In the genomic region with DNA sequence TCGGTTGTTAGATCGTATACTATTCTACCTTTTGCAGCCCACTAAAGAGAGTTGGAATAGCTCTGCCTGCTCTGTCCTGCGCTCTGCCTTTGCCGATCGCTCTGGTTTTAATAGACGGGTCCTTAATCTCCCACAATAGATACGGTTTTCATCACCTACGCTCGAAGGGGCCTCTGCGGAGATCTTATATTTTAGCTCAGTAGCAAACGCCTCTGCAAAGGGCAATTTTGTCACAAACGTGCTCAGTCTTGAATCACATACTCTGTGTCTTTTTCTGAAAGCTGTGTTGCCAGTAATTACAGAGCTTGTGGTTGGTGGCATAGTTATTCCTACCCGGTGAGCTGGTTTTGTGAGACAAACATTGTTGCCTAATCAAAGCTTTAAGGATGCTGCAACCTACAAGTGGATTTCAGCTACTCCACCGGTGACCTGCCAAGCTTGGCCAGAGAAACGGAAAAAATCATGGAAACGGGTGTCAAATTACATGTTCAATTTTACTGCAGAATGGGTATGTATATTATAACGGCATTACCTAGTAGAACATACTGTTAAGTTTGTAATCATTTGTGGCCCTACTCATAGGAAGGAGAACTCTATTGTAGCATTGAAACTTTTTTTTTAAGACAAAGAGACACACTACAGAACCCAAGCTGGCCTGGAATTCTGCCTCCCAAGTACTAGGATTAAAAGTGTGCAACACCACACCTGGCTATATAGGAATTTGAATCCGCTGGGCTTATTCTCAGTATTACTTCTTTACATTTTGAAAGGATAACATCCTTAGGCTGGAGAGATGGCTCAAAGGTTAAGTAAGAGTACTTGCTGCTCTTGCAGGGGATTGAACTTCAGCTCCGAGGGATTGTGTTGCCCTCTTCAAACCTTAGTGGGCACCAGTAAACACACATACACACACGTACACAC, we compare ENCODE assay signal across 7 mouse cellular contexts. TPM values are rescaled to one million over a fixed set of nuclear protein-coding genes. Genes with fewer than 3 reads are reported as not detected.
DNase-seq lines count a peak whose midpoint lies in the region; TF ChIP-seq lines count a peak whose summit lies in the region.

No protein-coding gene starts in this region.

- no peaks in the 10 kb centered on the region for H3K9me3 ChIP-seq in limb, embryonic 10.5 days (replicated peaks)

- peaks cover 38% of the 10 kb centered on the region for H3K36me3 ChIP-seq in limb, embryonic 10.5 days
- peaks cover 10% of the 10 kb centered on the region for H3K36me3 ChIP-seq in myocyte (ENCODE audit: control insufficient read depth, insufficient read depth)

- peak; percentile 8 for DNase-seq in right cerebral cortex, postnatal 25 days
- DNase-seq in right cerebral cortex, postnatal 4 days = no peak
- peak; percentile 43 for DNase-seq in limb, embryonic 10.5 days (ENCODE audit: low spot score)
- DNase-seq in frontal cortex, postnatal 10 days (ENCODE audit: low spot score in 2 of 2) = no peak
- no peak for DNase-seq in urinary bladder, postnatal 36 days (ENCODE audit: low spot score in 2 of 2)

- peak overlapping the region; percentile 86 for H3K27ac ChIP-seq in embryonic fibroblast, embryonic 13.5 days (ENCODE audit: insufficient read depth, low read length)
- peak overlapping the region; percentile 30; the same call in 1 of the 2 replicates for H3K27ac ChIP-seq in limb, embryonic 10.5 days

- no peak for TF ChIP-seq POLR2A in embryonic fibroblast, embryonic 13.5 days (IDR thresholded peaks at IDR 0.05; ENCODE audit: low read depth, low read length)
- TF ChIP-seq POLR2A in myocyte (IDR thresholded peaks at IDR 0.05; ENCODE audit: insufficient read length, low read depth) = no peak

- no peak overlapping the region for H3ac ChIP-seq in myocyte (ENCODE audit: control insufficient read depth, insufficient read length)

- no peak for TF ChIP-seq CTCF in embryonic fibroblast, embryonic 13.5 days (IDR thresholded peaks at IDR 0.05; ENCODE audit: borderline replicate concordance, insufficient read depth, low read length)

- H3K79me2 ChIP-seq in myocyte (ENCODE audit: control insufficient read depth, insufficient read depth) = peaks cover 19% of the 10 kb centered on the region

- peaks cover 5% of the 10 kb centered on the region for H3K4me1 ChIP-seq in embryonic fibroblast, embryonic 13.5 days (ENCODE audit: control insufficient read depth, insufficient read depth, low read length)
- peaks cover 16% of the 10 kb centered on the region for H3K4me1 ChIP-seq in limb, embryonic 10.5 days

- H3K4me3 ChIP-seq in embryonic fibroblast, embryonic 13.5 days (ENCODE audit: insufficient read depth, low read length) = peak overlapping the region; percentile 29
- peak overlapping the region; percentile 87 for H3K4me3 ChIP-seq in limb, embryonic 10.5 days
- peak overlapping the region; percentile 57 for H3K4me3 ChIP-seq in myocyte

- 34% methylated on average over 20 of the region's 20 CpGs for WGBS in limb, embryonic 10.5 days

- peak overlapping the region; percentile 96 for H3K4me2 ChIP-seq in myocyte (ENCODE audit: low read depth)

- H3K27me3 ChIP-seq in limb, embryonic 10.5 days (ENCODE audit: low read depth, poor library complexity, severe bottlenecking) = no peaks in the 10 kb centered on the region
- no peaks in the 10 kb centered on the region for H3K27me3 ChIP-seq in myocyte (ENCODE audit: control insufficient read depth, insufficient read depth, insufficient read length)

TF ChIP-seq in myocyte, 11 proteins besides CTCF, POLR2A, EP300 and RAD21:
- 0 out of 2 replicates have a peak, but pooled peaks have one; percentile 26 for TF ChIP-seq CEBPB (IDR thresholded peaks at IDR 0.05; ENCODE audit: insufficient read depth, poor library complexity, severe bottlenecking)
- no peak for TF ChIP-seq E2F4 (IDR thresholded peaks at IDR 0.05; ENCODE audit: insufficient read depth)
- TF ChIP-seq USF1 (IDR thresholded peaks at IDR 0.05; ENCODE audit: low read depth) = no peak
- TF ChIP-seq MYOD1 (IDR thresholded peaks at IDR 0.05; ENCODE audit: control insufficient read depth in 1 of 3, insufficient read length in 2 of 3, low read depth in 2 of 3) = no peak
TF ChIP-seq in myocyte: peak in this region for 1.

RNA-seq across cellular contexts. Expression of a gene that starts 1.1 kb away (rescaled TPM):
- polyA plus RNA-seq in embryonic fibroblast, embryonic 13.5 days (2011; ENCODE audit: insufficient read length, low read depth, missing spikeins) = 239 and 250 TPM in 2 replicates
- 95.8 and 123 TPM in 2 replicates for polyA plus RNA-seq in limb, embryonic 10.5 days (2016; fragmentation: Nextera tagmentation; extraction: Ambion mirVana)
- polyA plus RNA-seq in myocyte (2012; fragmentation: generic; extraction: Trizol) = 163 TPM

RNA-seq across cellular contexts. Expression of a gene that starts 13.6 kb away (rescaled TPM):
- 65.5 and 68.6 TPM in 2 replicates for polyA plus RNA-seq in embryonic fibroblast, embryonic 13.5 days (2011; ENCODE audit: insufficient read length, low read depth, missing spikeins)
- 119 and 123 TPM in 2 replicates for polyA plus RNA-seq in limb, embryonic 10.5 days (2016; fragmentation: Nextera tagmentation; extraction: Ambion mirVana)
- 12.3 TPM for polyA plus RNA-seq in myocyte (2012; fragmentation: generic; extraction: Trizol)

RNA-seq across cellular contexts. Expression of a gene that starts 13.8 kb away (rescaled TPM):
- polyA plus RNA-seq in embryonic fibroblast, embryonic 13.5 days (2011; ENCODE audit: insufficient read length, low read depth, missing spikeins) = 5.8 and 7.8 TPM in 2 replicates
- 23.5 and 26.9 TPM in 2 replicates for polyA plus RNA-seq in limb, embryonic 10.5 days (2016; fragmentation: Nextera tagmentation; extraction: Ambion mirVana)
- 41.3 TPM for polyA plus RNA-seq in myocyte (2012; fragmentation: generic; extraction: Trizol)

Comparison
In these comparisons a context has a peak if more than half of its experiments do, and no peak if none do; other contexts are left out.
1. DNase-seq: peak in right cerebral cortex, postnatal 25 days (single experiment) and limb, embryonic 10.5 days (single experiment); none in right cerebral cortex, postnatal 4 days (single experiment), frontal cortex, postnatal 10 days (0 of 2) and urinary bladder, postnatal 36 days (0 of 2).
2. H3K4me3 ChIP-seq: peak in every context shown above with its lines; median percentile 87 in limb, embryonic 10.5 days; 57 in myocyte; 29 in embryonic fibroblast, embryonic 13.5 days.